Mouse (Mus musculus): ENCODE measurements around the gene Crybg1. TPM values are rescaled to one million over a fixed set of nuclear protein-coding genes. Genes with fewer than 3 reads are reported as not detected.
"Not testable (repeated sequence)": the region's sequence is repeated elsewhere in the genome, so short reads cannot be mapped to it uniquely, and the experiment has no call there.

The Crybg1 gene
- polyA plus RNA-seq, 1 experiment from 2014 or later = 0.21 TPM

- no peak overlapping the region for H3K4me2 ChIP-seq (replicated peaks)
- H3K27ac ChIP-seq = no peak overlapping the region
- H3K9ac ChIP-seq = no peak overlapping the region
- H3K27me3 ChIP-seq (ENCODE audit: control insufficient read depth, insufficient read depth, low read length) = peaks cover 6% of the 10 kb centered on the region
- no peak overlapping the region for H3K4me3 ChIP-seq (replicated peaks; ENCODE audit: low read length)
- no peaks in the 10 kb centered on the region for H3K9me3 ChIP-seq (ENCODE audit: control insufficient read depth, low read length)
- no peaks in the 10 kb centered on the region for H3K4me1 ChIP-seq (replicated peaks; ENCODE audit: control insufficient read depth, insufficient read depth, low read length)
- DNase-seq (ENCODE audit: low spot score) = no peak
- H3K36me3 ChIP-seq (replicated peaks; ENCODE audit: control insufficient read depth, insufficient read depth) = no peaks in the 10 kb centered on the region
- no peak for ATAC-seq (ENCODE audit: low FRiP score)
- WGBS = 89% methylated on average over 10 of the region's 10 CpGs
Observed at GRCm38 (mm10) chr10:43995858-43996650, 152.6 kb downstream of the Crybg1 start.

GRCm38 (mm10) chr10:43993198-43993597 is 155.5 kb downstream of the Crybg1 start:
- Histone ChIP-seq H3K27me3 (ENCODE audit: control insufficient read depth, insufficient read depth, low read length) (no peaks in the 10 kb centered on the region), H3K9me3 (ENCODE audit: control insufficient read depth, low read length) (no peaks in the 10 kb centered on the region), H3K4me2 (replicated peaks) (no peak overlapping the region), H3K4me3 (replicated peaks; ENCODE audit: low read length) (no peak overlapping the region), H3K27ac (no peak overlapping the region), H3K9ac (no peak overlapping the region), H3K4me1 (replicated peaks; ENCODE audit: control insufficient read depth, insufficient read depth, low read length) (no peaks in the 10 kb centered on the region), H3K36me3 (replicated peaks; ENCODE audit: control insufficient read depth, insufficient read depth) (no peaks in the 10 kb centered on the region)
- WGBS = 11% methylated on average over 6 of the region's 6 CpGs
- ATAC-seq (ENCODE audit: low FRiP score) (no peak), DNase-seq (ENCODE audit: low spot score) (no peak)

GRCm38 (mm10) chr10:43992506-43992905 is 156.1 kb downstream of the Crybg1 start:
- no peak for ATAC-seq (ENCODE audit: low FRiP score)
- Histone ChIP-seq H3K9me3 (ENCODE audit: control insufficient read depth, low read length) (no peaks in the 10 kb centered on the region), H3K9ac (no peak overlapping the region), H3K4me1 (replicated peaks; ENCODE audit: control insufficient read depth, insufficient read depth, low read length) (no peaks in the 10 kb centered on the region), H3K4me2 (replicated peaks) (no peak overlapping the region), H3K27ac (no peak overlapping the region), H3K27me3 (ENCODE audit: control insufficient read depth, insufficient read depth, low read length) (no peaks in the 10 kb centered on the region), H3K4me3 (replicated peaks; ENCODE audit: low read length) (no peak overlapping the region), H3K36me3 (replicated peaks; ENCODE audit: control insufficient read depth, insufficient read depth) (no peaks in the 10 kb centered on the region)
- DNase-seq (ENCODE audit: low spot score) = no peak
- 86% methylated on average over 5 of the region's 5 CpGs for WGBS

- H3K27me3 ChIP-seq (ENCODE audit: control insufficient read depth, insufficient read depth, low read length) = no peaks in the 10 kb centered on the region
- no peaks in the 10 kb centered on the region for H3K9me3 ChIP-seq (ENCODE audit: control insufficient read depth, low read length)
- no peak overlapping the region for H3K4me2 ChIP-seq (replicated peaks)
- 96% methylated on average over 5 of the region's 5 CpGs for WGBS
- no peak overlapping the region for H3K9ac ChIP-seq
- H3K4me1 ChIP-seq (replicated peaks; ENCODE audit: control insufficient read depth, insufficient read depth, low read length) = no peaks in the 10 kb centered on the region
- no peaks in the 10 kb centered on the region for H3K36me3 ChIP-seq (replicated peaks; ENCODE audit: control insufficient read depth, insufficient read depth)
- DNase-seq (ENCODE audit: low spot score) (no peak), ATAC-seq (ENCODE audit: low FRiP score) (no peak)
- H3K27ac ChIP-seq = no peak overlapping the region
- H3K4me3 ChIP-seq (replicated peaks; ENCODE audit: low read length) = no peak overlapping the region
Observed at GRCm38 (mm10) chr10:43991268-43991667, 157.4 kb downstream of the Crybg1 start.

- no peaks in the 10 kb centered on the region for H3K9me3 ChIP-seq (ENCODE audit: control insufficient read depth, low read length)
- no peaks in the 10 kb centered on the region for H3K4me1 ChIP-seq (replicated peaks; ENCODE audit: control insufficient read depth, insufficient read depth, low read length)
- H3K9ac ChIP-seq = no peak overlapping the region
- H3K27me3 ChIP-seq (ENCODE audit: control insufficient read depth, insufficient read depth, low read length) = no peaks in the 10 kb centered on the region
- ATAC-seq (ENCODE audit: low FRiP score) = no peak
- DNase-seq (ENCODE audit: low spot score) = no peak
- H3K4me3 ChIP-seq (replicated peaks; ENCODE audit: low read length) = no peak overlapping the region
- no peaks in the 10 kb centered on the region for H3K36me3 ChIP-seq (replicated peaks; ENCODE audit: control insufficient read depth, insufficient read depth)
- no peak overlapping the region for H3K4me2 ChIP-seq (replicated peaks)
- WGBS = 88% methylated on average over 2 of the region's 2 CpGs
- no peak overlapping the region for H3K27ac ChIP-seq
Observed at GRCm38 (mm10) chr10:43983866-43984265, 164.8 kb downstream of the Crybg1 start.

- Histone ChIP-seq H3K36me3 (replicated peaks; ENCODE audit: control insufficient read depth, insufficient read depth) (no peaks in the 10 kb centered on the region), H3K9me3 (ENCODE audit: control insufficient read depth, low read length) (no peaks in the 10 kb centered on the region), H3K27ac (no peak overlapping the region), H3K4me1 (replicated peaks; ENCODE audit: control insufficient read depth, insufficient read depth, low read length) (no peaks in the 10 kb centered on the region), H3K9ac (no peak overlapping the region), H3K4me3 (replicated peaks; ENCODE audit: low read length) (no peak overlapping the region), H3K4me2 (replicated peaks) (no peak overlapping the region), H3K27me3 (ENCODE audit: control insufficient read depth, insufficient read depth, low read length) (no peaks in the 10 kb centered on the region)
- 91% methylated on average over 5 of the region's 5 CpGs for WGBS
- ATAC-seq (ENCODE audit: low FRiP score) (no peak), DNase-seq (ENCODE audit: low spot score) (no peak)
Observed at GRCm38 (mm10) chr10:43983241-43983640, 165.4 kb downstream of the Crybg1 start.

- no peak for ATAC-seq (ENCODE audit: low FRiP score)
- H3K4me1 ChIP-seq (replicated peaks; ENCODE audit: control insufficient read depth, insufficient read depth, low read length) = no peaks in the 10 kb centered on the region
- no peak overlapping the region for H3K4me2 ChIP-seq (replicated peaks)
- no peaks in the 10 kb centered on the region for H3K36me3 ChIP-seq (replicated peaks; ENCODE audit: control insufficient read depth, insufficient read depth)
- 90% methylated on average over 6 of the region's 6 CpGs for WGBS
- DNase-seq (ENCODE audit: low spot score) = no peak
- no peak overlapping the region for H3K4me3 ChIP-seq (replicated peaks; ENCODE audit: low read length)
- H3K9ac ChIP-seq = no peak overlapping the region
- H3K27ac ChIP-seq = no peak overlapping the region
- H3K9me3 ChIP-seq (ENCODE audit: control insufficient read depth, low read length) = no peaks in the 10 kb centered on the region
- no peaks in the 10 kb centered on the region for H3K27me3 ChIP-seq (ENCODE audit: control insufficient read depth, insufficient read depth, low read length)
Observed at GRCm38 (mm10) chr10:43982470-43982869, 166.2 kb downstream of the Crybg1 start.

GRCm38 (mm10) chr10:43980742-43981141 is 167.9 kb downstream of the Crybg1 start:
- not testable (repeated sequence) for H3K36me3 ChIP-seq (replicated peaks; ENCODE audit: control insufficient read depth, insufficient read depth); ATAC-seq (ENCODE audit: low FRiP score); DNase-seq (ENCODE audit: low spot score); H3K4me2 ChIP-seq (replicated peaks); H3K9ac ChIP-seq; H3K27me3 ChIP-seq (ENCODE audit: control insufficient read depth, insufficient read depth, low read length); H3K9me3 ChIP-seq (ENCODE audit: control insufficient read depth, low read length); H3K4me1 ChIP-seq (replicated peaks; ENCODE audit: control insufficient read depth, insufficient read depth, low read length); H3K27ac ChIP-seq; H3K4me3 ChIP-seq (replicated peaks; ENCODE audit: low read length)
- WGBS = 93% methylated on average over 3 of the region's 3 CpGs

- 92% methylated on average over 1 of the region's 1 CpGs for WGBS
- H3K36me3 ChIP-seq (replicated peaks; ENCODE audit: control insufficient read depth, insufficient read depth) = no peaks in the 10 kb centered on the region
- no peak for ATAC-seq (ENCODE audit: low FRiP score)
- H3K4me2 ChIP-seq (replicated peaks) = no peak overlapping the region
- H3K9ac ChIP-seq = no peak overlapping the region
- H3K27me3 ChIP-seq (ENCODE audit: control insufficient read depth, insufficient read depth, low read length) = no peaks in the 10 kb centered on the region
- no peaks in the 10 kb centered on the region for H3K9me3 ChIP-seq (ENCODE audit: control insufficient read depth, low read length)
- DNase-seq (ENCODE audit: low spot score) = no peak
- no peaks in the 10 kb centered on the region for H3K4me1 ChIP-seq (replicated peaks; ENCODE audit: control insufficient read depth, insufficient read depth, low read length)
- H3K4me3 ChIP-seq (replicated peaks; ENCODE audit: low read length) = no peak overlapping the region
- H3K27ac ChIP-seq = no peak overlapping the region
Observed at GRCm38 (mm10) chr10:43980080-43980479, 168.6 kb downstream of the Crybg1 start.

GRCm38 (mm10) chr10:43977353-43977752 is 171.3 kb downstream of the Crybg1 start:
- Histone ChIP-seq H3K4me1 (replicated peaks; ENCODE audit: control insufficient read depth, insufficient read depth, low read length) (no peaks in the 10 kb centered on the region), H3K27ac (no peak overlapping the region), H3K27me3 (ENCODE audit: control insufficient read depth, insufficient read depth, low read length) (no peaks in the 10 kb centered on the region), H3K36me3 (replicated peaks; ENCODE audit: control insufficient read depth, insufficient read depth) (no peaks in the 10 kb centered on the region), H3K9me3 (ENCODE audit: control insufficient read depth, low read length) (no peaks in the 10 kb centered on the region), H3K4me3 (replicated peaks; ENCODE audit: low read length) (no peak overlapping the region), H3K4me2 (replicated peaks) (no peak overlapping the region), H3K9ac (no peak overlapping the region)
- DNase-seq (ENCODE audit: low spot score) (no peak), ATAC-seq (ENCODE audit: low FRiP score) (no peak)
- 69% methylated on average over 3 of the region's 3 CpGs for WGBS
